Mouse (Mus musculus) ES-Bruce4 (cell line): ENCODE measurements around the gene Nktr. TPM values are rescaled to one million over a fixed set of nuclear protein-coding genes. Genes with fewer than 3 reads are reported as not detected.

Experiments
- H3K27ac ChIP-seq: 2 replicates; pipeline ENCODE4 v1.5.1; 2012; ENCODE audit warnings: low read length, inconsistent platforms; ENCODE audit not compliant: insufficient read depth
- H3K27me3 ChIP-seq: 2 replicates; pipeline ENCODE4 v1.6.1; 2012; ENCODE audit warnings: mild to moderate bottlenecking, low read length, inconsistent platforms; ENCODE audit not compliant: control insufficient read depth, poor library complexity, insufficient read depth, severe bottlenecking
- H3K36me3 ChIP-seq: 2 replicates; pipeline ENCODE4 v1.6.1; 2012; ENCODE audit warnings: inconsistent platforms, mild to moderate bottlenecking, low read length, moderate library complexity; ENCODE audit not compliant: control insufficient read depth, poor library complexity, insufficient read depth, severe bottlenecking
- H3K4me1 ChIP-seq: one replicate; pipeline ENCODE4 v1.8.1; 2011; ENCODE audit warnings: low read length; ENCODE audit not compliant: control insufficient read depth, insufficient read depth
- H3K4me3 ChIP-seq: 2 replicates; pipeline ENCODE4 v1.5.1; 2011; ENCODE audit warnings: low read depth, mild to moderate bottlenecking, low read length
- H3K9ac ChIP-seq: 2 replicates; pipeline ENCODE4 v1.6.1; 2012; ENCODE audit warnings: low read depth, mild to moderate bottlenecking, inconsistent platforms; ENCODE audit not compliant: poor library complexity, severe bottlenecking
- H3K9me3 ChIP-seq: replicated peaks from 2 replicates; pipeline ENCODE4 v1.6.1; 2012; ENCODE audit warnings: mild to moderate bottlenecking, low read length, inconsistent platforms; ENCODE audit not compliant: control insufficient read depth, poor library complexity, insufficient read depth, severe bottlenecking
- CTCF ChIP-seq: IDR thresholded peaks from one replicate; pipeline ENCODE4 v1.8.1; 2011; ENCODE audit warnings: low read depth, low read length
- EP300 ChIP-seq: IDR thresholded peaks from 2 replicates; pipeline ENCODE4 v1.6.1; 2011; ENCODE audit warnings: low read depth, low read length; ENCODE audit not compliant: insufficient read depth
- POLR2A ChIP-seq: IDR thresholded peaks from one replicate; pipeline ENCODE4 v1.8.1; 2011; ENCODE audit warnings: low read length; ENCODE audit not compliant: insufficient read depth
- polyA plus RNA-seq: library from polyadenylated mRNA; stranded (reverse); fragments of >200 nt; gene quantifications from 2 replicates; pipeline ENCODE4 v1.2.4, GENCODE M21; 2011; ENCODE audit warnings: low read depth; ENCODE audit not compliant: missing spikeins, insufficient read depth, insufficient read length

Gene Nktr
- polyA plus RNA-seq, 1 experiment = 109 TPM

- Histone ChIP-seq H3K4me3 (no peak overlapping the region), H3K4me1 (no peaks in the 10 kb centered on the region), H3K36me3 (peaks cover 27% of the 10 kb centered on the region), H3K27ac (no peak overlapping the region), H3K9me3 (no peaks in the 10 kb centered on the region), H3K9ac (no peak overlapping the region), H3K27me3 (no peaks in the 10 kb centered on the region)
- TF ChIP-seq EP300 (no peak), POLR2A (no peak), CTCF (no peak)
Observed at GRCm38 (mm10) chr9:121740490-121740889, 21.5 kb downstream of the Nktr start.

GRCm38 (mm10) chr9:121741168-121741567, 22.2 kb downstream of the Nktr start:
- Histone ChIP-seq H3K27ac (no peak overlapping the region), H3K36me3 (peaks cover 30% of the 10 kb centered on the region), H3K4me3 (no peak overlapping the region), H3K27me3 (no peaks in the 10 kb centered on the region), H3K9me3 (no peaks in the 10 kb centered on the region), H3K9ac (no peak overlapping the region), H3K4me1 (no peaks in the 10 kb centered on the region)
- TF ChIP-seq EP300 (no peak), POLR2A (no peak), CTCF (no peak)

DNA sequence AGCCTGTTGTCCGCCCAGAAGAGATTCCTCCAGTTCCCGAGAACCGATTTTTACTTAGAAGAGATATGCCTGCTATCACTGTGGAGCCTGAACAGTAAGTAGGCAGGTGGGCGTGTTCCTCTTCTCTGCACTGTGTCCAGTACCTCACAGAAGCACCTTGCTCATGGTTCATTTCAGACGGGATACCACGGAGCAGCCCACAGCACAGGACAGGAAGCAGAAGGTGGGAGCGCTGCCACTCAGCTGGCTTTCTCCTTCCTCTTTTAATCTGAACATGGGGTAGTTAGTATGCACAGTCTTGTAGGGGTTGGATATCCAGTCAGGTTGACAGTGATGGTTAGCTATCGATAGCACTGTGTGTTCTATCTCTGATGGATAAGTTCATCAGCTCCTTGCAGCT, 25.1 kb downstream of the Nktr start:
- H3K27me3 ChIP-seq = no peaks in the 10 kb centered on the region
- H3K36me3 ChIP-seq = peaks cover 55% of the 10 kb centered on the region
- no peak overlapping the region for H3K9ac ChIP-seq
- H3K4me3 ChIP-seq = no peak overlapping the region
- H3K27ac ChIP-seq = no peak overlapping the region
- no peaks in the 10 kb centered on the region for H3K4me1 ChIP-seq
- no peak for TF ChIP-seq CTCF
- no peaks in the 10 kb centered on the region for H3K9me3 ChIP-seq

DNA sequence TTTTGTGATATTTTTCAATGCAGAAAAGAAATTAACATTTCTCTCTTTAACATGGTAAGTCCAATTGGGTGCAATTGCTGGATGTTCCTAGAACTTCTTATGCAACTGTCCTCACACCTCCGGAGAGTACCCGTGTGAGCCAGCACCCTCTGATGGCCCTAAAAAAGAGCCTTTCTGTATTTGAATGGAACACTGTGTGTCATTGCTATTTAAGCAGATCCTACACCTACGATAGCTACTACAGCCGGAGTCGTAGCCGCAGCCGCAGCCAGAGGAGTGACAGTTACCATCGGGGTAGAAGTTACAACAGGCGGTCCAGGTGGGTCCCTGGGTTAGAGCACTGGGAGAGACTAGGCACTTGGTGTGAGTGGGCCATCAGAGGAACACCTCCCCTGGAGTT, 33.8 kb downstream of the Nktr start:
- Histone ChIP-seq H3K27ac (no peak overlapping the region), H3K4me1 (no peaks in the 10 kb centered on the region), H3K9me3 (no peaks in the 10 kb centered on the region), H3K9ac (no peak overlapping the region), H3K27me3 (no peaks in the 10 kb centered on the region), H3K4me3 (no peak overlapping the region), H3K36me3 (peaks cover 60% of the 10 kb centered on the region)
- TF ChIP-seq CTCF (no peak), EP300 (no peak)

- TF ChIP-seq CTCF (no peak), POLR2A (no peak), EP300 (no peak)
- Histone ChIP-seq H3K27ac (no peak overlapping the region), H3K9me3 (no peaks in the 10 kb centered on the region), H3K27me3 (no peaks in the 10 kb centered on the region), H3K36me3 (peaks cover 42% of the 10 kb centered on the region), H3K4me3 (no peak overlapping the region), H3K4me1 (no peaks in the 10 kb centered on the region), H3K9ac (no peak overlapping the region)
Observed at GRCm38 (mm10) chr9:121754624-121755023, 35.7 kb downstream of the Nktr start.

DNA sequence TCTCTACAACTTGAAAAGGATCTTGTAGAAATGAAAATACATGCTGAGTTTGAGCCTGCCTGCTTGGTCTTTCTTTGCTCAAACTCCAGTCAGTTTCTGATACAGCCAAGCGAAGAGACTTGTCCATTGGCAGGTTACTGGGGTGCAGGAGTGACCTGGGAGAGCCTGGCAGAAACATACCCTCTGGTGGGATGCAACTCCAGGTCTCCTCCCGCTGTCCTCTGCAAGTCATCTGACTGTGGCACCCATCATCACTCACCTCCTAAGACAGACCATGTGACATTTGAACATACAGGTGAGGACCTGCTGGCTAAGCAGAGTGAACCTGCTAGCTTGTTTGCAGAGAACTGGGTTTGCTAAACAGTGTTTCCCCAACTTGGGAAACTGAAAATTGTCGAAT, 37.8 kb downstream of the Nktr start:
- TF ChIP-seq POLR2A = no peak
- Histone ChIP-seq H3K9ac (no peak overlapping the region), H3K9me3 (no peaks in the 10 kb centered on the region), H3K4me1 (peaks cover 3% of the 10 kb centered on the region), H3K36me3 (peaks cover 21% of the 10 kb centered on the region), H3K27ac (no peak overlapping the region), H3K27me3 (no peaks in the 10 kb centered on the region), H3K4me3 (no peak overlapping the region)

- TF ChIP-seq POLR2A (no peak), CTCF (no peak), EP300 (no peak)
- Histone ChIP-seq H3K27ac (no peak overlapping the region), H3K27me3 (no peaks in the 10 kb centered on the region), H3K4me1 (peaks cover 3% of the 10 kb centered on the region), H3K4me3 (no peak overlapping the region), H3K36me3 (peaks cover 15% of the 10 kb centered on the region), H3K9me3 (no peaks in the 10 kb centered on the region), H3K9ac (no peak overlapping the region)
Observed at GRCm38 (mm10) chr9:121757432-121757831, 38.5 kb downstream of the Nktr start.
